Mouse (Mus musculus) lung, adult 2 months (tissue): ENCODE results near the gene Srek1. TPM values are rescaled to one million over a fixed set of nuclear protein-coding genes. Genes with fewer than 3 reads are reported as not detected.
A peak's percentile ranks its signal among the peaks of the same experiment; 100 is the strongest.

ENCODE experiments used
- DNase-seq: peaks from one replicate; pipeline ENCODE4 v3.0.0; 2022
- H3K4me1 ChIP-seq: fragments of 200-500 bp; 2 replicates; pipeline ENCODE4 v1.6.1; 2011; ENCODE audit warnings: low read length; ENCODE audit not compliant: control insufficient read depth, insufficient read depth
- H3K4me3 ChIP-seq: fragments of 200-500 bp; replicated peaks from 2 replicates; pipeline ENCODE3; 2011; ENCODE audit warnings: low read depth, mild to moderate bottlenecking, control low read depth, low read length; ENCODE audit errors: extremely low read depth
- CTCF ChIP-seq: fragments of 200-500 bp; IDR thresholded peaks from 2 replicates; pipeline ENCODE4 v1.5.1; 2011; ENCODE audit warnings: mild to moderate bottlenecking, low read length, control low read depth; ENCODE audit not compliant: insufficient read depth
- POLR2A ChIP-seq: fragments of 200-500 bp; IDR thresholded peaks from 2 replicates; pipeline ENCODE4 v1.6.1; 2011; ENCODE audit warnings: low read depth, mild to moderate bottlenecking, control low read depth, low read length, borderline replicate concordance; ENCODE audit errors: extremely low read depth
- WGBS: fragments of 180-500 bp; shearing (Covaris S2); methylation state at CpG from one replicate; pipeline ENCODE4 v1.1.7; 2018; 5-methylcytosine and 5-hydroxymethylcytosine counted together
- polyA plus RNA-seq: library from polyadenylated mRNA; depleted of rRNA; stranded (reverse); fragments of >200 nt; gene quantifications from 2 replicates; pipeline ENCODE4 v1.2.3, GENCODE M21; 2012; rRNA removed

The Srek1 gene
- polyA plus RNA-seq, 1 experiment, result 48.6 TPM

- 35% methylated on average over 9 of the region's 9 CpGs for WGBS
- no peaks in the 10 kb centered on the region for H3K4me1 ChIP-seq
Observed at GRCm38 (mm10) chr13:103697993-103698392, 76.4 kb downstream of the Srek1 start.

DNA sequence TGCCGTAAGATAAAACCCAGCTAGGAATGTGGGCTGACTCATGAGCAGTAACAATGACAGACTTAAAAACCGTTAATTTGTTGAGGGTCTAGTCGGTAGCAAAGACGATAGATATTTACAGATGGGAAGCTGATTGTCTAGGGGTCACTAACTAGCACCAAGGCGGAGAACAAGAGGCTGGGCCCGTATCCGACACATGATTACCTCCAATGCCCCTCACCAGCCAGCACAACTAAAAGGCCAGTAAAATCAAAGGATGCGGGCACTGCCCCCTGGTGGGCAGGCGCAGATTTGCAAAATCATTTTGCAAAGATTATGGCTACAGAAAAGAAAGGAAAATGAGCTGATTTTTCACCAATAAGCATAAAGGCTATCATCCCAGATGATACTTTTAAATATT lies 78.2 kb downstream of the Srek1 start:
- no peaks in the 10 kb centered on the region for H3K4me1 ChIP-seq
- H3K4me3 ChIP-seq, result no peak overlapping the region
- DNase-seq, result peak; percentile 19
- 46% methylated on average over 9 of the region's 9 CpGs for WGBS
- TF ChIP-seq POLR2A, result no peak
- TF ChIP-seq CTCF, result peak; percentile 69

More at GRCm38 (mm10) chr13:103697993-103698392, 76.4 kb downstream of the Srek1 start:
- TF ChIP-seq POLR2A (no peak), CTCF (no peak)
- DNase-seq, result no peak
- no peak overlapping the region for H3K4me3 ChIP-seq

GRCm38 (mm10) chr13:103695456-103695855 lies 79.0 kb downstream of the Srek1 start:
- DNase-seq, result no peak
- no peaks in the 10 kb centered on the region for H3K4me1 ChIP-seq
- H3K4me3 ChIP-seq, result no peak overlapping the region
- TF ChIP-seq POLR2A (no peak), CTCF (no peak)
- WGBS, result 70% methylated on average over 6 of the region's 6 CpGs

Other genes starting within 250 kb of the Srek1 start
- gene Erbin, start 145.9 kb upstream of the Srek1 start, polyA plus RNA-seq, result 10.2 and 17.4 TPM in 2 replicates